Mouse (Mus musculus) embryonic facial prominence, embryonic 11.5 days (tissue): Measurements from ENCODE around the gene Fndc7. TPM values are rescaled to one million over a fixed set of nuclear protein-coding genes. Genes with fewer than 3 reads are reported as not detected.
"Not testable (repeated sequence)": the region's sequence is repeated elsewhere in the genome, so short reads cannot be mapped to it uniquely, and the experiment has no call there.

ENCODE experiments used
- ATAC-seq: fragments of 200-750 bp; cut with Nextera tagmentation; replicated peaks from 2 replicates; pipeline ENCODE4 v1.8.0; 2017; ENCODE audit warnings: low read depth; ENCODE audit not compliant: insufficient number of reproducible peaks, low FRiP score, low TSS enrichment
- DNase-seq: peaks from one replicate; pipeline ENCODE4 v3.0.0-alpha.2; 2015; ENCODE audit warnings: low spot score
- H3K27ac ChIP-seq: fragments of 300-500 bp; sonication (generic); replicated peaks from 2 replicates; pipeline ENCODE4 v1.5.1; 2014; ENCODE audit warnings: mild to moderate bottlenecking, low read depth, low read length, control low read depth
- H3K27me3 ChIP-seq: fragments of 300-500 bp; sonication (generic); 2 replicates; pipeline ENCODE4 v1.6.1; 2014; ENCODE audit warnings: mild to moderate bottlenecking, low read length, moderate library complexity, mixed read lengths; ENCODE audit not compliant: control insufficient read depth, insufficient read depth
- H3K36me3 ChIP-seq: fragments of 300-500 bp; sonication (generic); replicated peaks from 2 replicates; pipeline ENCODE4 v1.6.1; 2014; ENCODE audit warnings: low read depth, mild to moderate bottlenecking, low read length, moderate library complexity, mixed read lengths; ENCODE audit not compliant: control insufficient read depth, insufficient read depth
- H3K4me1 ChIP-seq: fragments of 300-500 bp; sonication (generic); 2 replicates; pipeline ENCODE4 v1.6.1; 2014; ENCODE audit warnings: low read length, mixed read lengths; ENCODE audit not compliant: control insufficient read depth, insufficient read depth
- H3K4me2 ChIP-seq: fragments of 300-500 bp; sonication (generic); 2 replicates; pipeline ENCODE4 v1.6.1; 2014; ENCODE audit warnings: low read depth, mild to moderate bottlenecking, control low read depth, low read length, moderate library complexity
- H3K4me3 ChIP-seq: fragments of 300-500 bp; sonication (generic); 2 replicates; pipeline ENCODE4 v1.5.1; 2014; ENCODE audit warnings: low read depth, low read length, control low read depth
- H3K9ac ChIP-seq: fragments of 300-500 bp; sonication (generic); replicated peaks from 2 replicates; pipeline ENCODE4 v1.6.1; 2014; ENCODE audit warnings: mild to moderate bottlenecking, control low read depth, low read length
- H3K9me3 ChIP-seq: fragments of 300-500 bp; sonication (generic); replicated peaks from 2 replicates; pipeline ENCODE4 v1.6.1; 2016; ENCODE audit warnings: mild to moderate bottlenecking, low read length, inconsistent platforms, mixed read lengths; ENCODE audit not compliant: control insufficient read depth
- WGBS: fragments of 180-500 bp; shearing (Covaris S2); extraction: QIAGEN DNeasy Blood & Tissue Kit; methylation state at CpG from one replicate; pipeline ENCODE4 v1.1.7; 2014; 5-methylcytosine and 5-hydroxymethylcytosine counted together
- polyA plus RNA-seq: library from polyadenylated mRNA; unstranded; fragments of >200 nt; fragmentation: Nextera tagmentation; extraction: Ambion mirVana; gene quantifications from 2 replicates; pipeline ENCODE4 v1.2.1, GENCODE M21; 2014

Fndc7 gene
- polyA plus RNA-seq, 1 experiment from 2014 or later = not detected

DNA sequence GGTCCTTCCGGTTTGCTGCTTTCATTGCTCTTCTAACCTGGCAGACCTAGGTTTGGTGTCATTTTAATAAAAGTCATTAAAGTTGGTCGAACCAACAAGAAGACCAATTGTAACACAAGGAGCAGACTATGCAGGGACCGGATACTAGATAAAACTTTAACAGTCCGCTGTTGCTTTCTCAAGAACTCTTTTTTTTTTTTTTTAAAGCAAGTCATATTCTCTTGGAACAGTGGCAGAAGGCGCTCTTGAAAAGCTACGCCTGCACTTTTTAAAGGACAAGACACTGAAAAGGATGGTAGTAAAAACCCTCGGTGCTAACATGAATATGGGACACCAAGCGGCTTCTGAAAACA, 50.2 kb downstream of the Fndc7 start:
- 11% methylated on average over 8 of the region's 8 CpGs for WGBS
- H3K27ac ChIP-seq = peak overlapping the region; percentile 65; the same call in 1 of the 2 replicates
- H3K4me2 ChIP-seq = peak overlapping the region; percentile 55

GRCm38 (mm10) chr3:108838980-108839379, 50.8 kb downstream of the Fndc7 start:
- H3K27ac ChIP-seq = no peak overlapping the region
- H3K9me3 ChIP-seq = no peaks in the 10 kb centered on the region
- H3K9ac ChIP-seq = no peak overlapping the region
- H3K4me3 ChIP-seq = no peak overlapping the region
- no peaks in the 10 kb centered on the region for H3K36me3 ChIP-seq
- H3K4me2 ChIP-seq = no peak overlapping the region
- H3K27me3 ChIP-seq = no peaks in the 10 kb centered on the region
- ATAC-seq (no peak), DNase-seq (no peak)
- H3K4me1 ChIP-seq = no peaks in the 10 kb centered on the region
- 86% methylated on average over 7 of the region's 7 CpGs for WGBS

More for the DNA sequence above, 50.2 kb downstream of the Fndc7 start:
- Histone ChIP-seq H3K4me3 (peak overlapping the region; percentile 81), H3K4me1 (no peaks in the 10 kb centered on the region), H3K9me3 (no peaks in the 10 kb centered on the region), H3K36me3 (no peaks in the 10 kb centered on the region), H3K27me3 (no peaks in the 10 kb centered on the region), H3K9ac (peak overlapping the region; percentile 80)
- ATAC-seq (no peak), DNase-seq (no peak)

DNA sequence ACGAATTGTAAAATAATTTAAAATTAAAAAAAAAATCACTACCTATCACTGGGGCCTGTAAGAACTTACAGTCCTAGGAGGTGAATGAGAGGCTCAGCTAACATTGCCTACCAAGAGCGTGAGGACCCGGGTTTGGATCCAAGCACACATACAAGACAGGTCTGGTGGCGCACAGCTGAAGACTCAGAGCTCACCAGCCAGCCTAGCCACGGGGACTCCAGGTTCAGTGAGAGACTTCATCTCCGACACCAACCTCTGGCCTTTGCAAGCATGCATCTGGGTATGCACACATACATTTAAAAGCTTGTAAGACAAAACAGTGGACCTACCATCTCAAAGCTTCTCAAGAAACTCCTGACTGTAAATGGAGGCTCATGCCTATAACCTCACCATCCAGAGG, 52.9 kb downstream of the Fndc7 start:
- 88% methylated on average over 6 of the region's 6 CpGs for WGBS
- ATAC-seq (no peak), DNase-seq (no peak)
- Histone ChIP-seq H3K36me3 (no peaks in the 10 kb centered on the region), H3K4me2 (no peak overlapping the region), H3K4me3 (no peak overlapping the region), H3K9ac (no peak overlapping the region), H3K4me1 (no peaks in the 10 kb centered on the region), H3K9me3 (no peaks in the 10 kb centered on the region), H3K27ac (no peak overlapping the region), H3K27me3 (no peaks in the 10 kb centered on the region)

- H3K9me3 ChIP-seq, H3K4me3 ChIP-seq, ATAC-seq, H3K4me1 ChIP-seq, H3K4me2 ChIP-seq, DNase-seq, H3K9ac ChIP-seq, H3K27ac ChIP-seq, H3K27me3 ChIP-seq, H3K36me3 ChIP-seq: not testable (repeated sequence)
- WGBS = 95% methylated on average over 1 of the region's 1 CpGs
Measured at GRCm38 (mm10) chr3:108833717-108834116, 56.1 kb downstream of the Fndc7 start.

DNA sequence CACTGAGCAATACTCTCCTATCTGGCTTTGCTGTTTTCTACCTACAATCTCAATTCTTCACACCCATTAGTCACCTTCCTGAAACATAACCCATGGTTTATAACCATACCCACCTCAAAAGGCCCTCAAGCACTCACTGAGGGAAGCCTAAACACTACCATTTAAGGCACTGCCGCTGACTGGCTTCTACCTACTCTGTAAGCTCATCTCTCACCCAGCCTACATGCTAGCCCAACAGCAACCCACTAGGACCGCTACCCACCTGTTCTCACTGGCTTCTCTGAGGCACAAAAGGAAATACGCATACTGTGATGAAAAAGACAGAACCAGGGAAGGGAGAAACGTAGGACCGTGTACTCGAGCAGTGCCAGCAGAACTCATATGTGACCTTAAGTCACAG, 58.1 kb downstream of the Fndc7 start:
- ATAC-seq = no peak

DNA sequence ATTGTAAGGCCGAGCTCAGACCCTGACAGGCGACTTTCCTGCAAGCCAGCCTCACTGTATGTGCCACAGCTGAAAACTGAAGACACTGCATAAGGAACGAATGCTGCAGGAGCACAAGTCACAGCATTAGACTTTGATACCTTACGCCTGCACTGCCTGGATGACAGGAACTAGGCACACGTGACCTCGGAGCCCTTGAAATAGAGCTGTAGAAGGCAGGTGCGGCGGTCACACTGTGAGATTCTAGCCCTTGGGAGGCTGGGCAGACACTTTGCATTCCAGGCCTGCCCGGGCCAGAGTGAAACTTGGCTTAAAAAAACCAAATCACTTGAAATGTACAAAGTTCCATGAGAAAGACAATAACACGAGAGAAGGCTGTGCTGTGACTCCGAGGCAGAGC, 59.3 kb downstream of the Fndc7 start:
- H3K27me3 ChIP-seq = no peaks in the 10 kb centered on the region
- H3K9ac ChIP-seq = no peak overlapping the region
- WGBS = 81% methylated on average over 11 of the region's 11 CpGs
- no peaks in the 10 kb centered on the region for H3K36me3 ChIP-seq
- DNase-seq (peak; percentile 11), ATAC-seq (no peak)
- H3K9me3 ChIP-seq = no peaks in the 10 kb centered on the region
- H3K27ac ChIP-seq = no peak overlapping the region
- H3K4me3 ChIP-seq = no peak overlapping the region
- no peak overlapping the region for H3K4me2 ChIP-seq
- no peaks in the 10 kb centered on the region for H3K4me1 ChIP-seq

More for the DNA sequence above, 58.1 kb downstream of the Fndc7 start:
- Histone ChIP-seq H3K4me2 (no peak overlapping the region), H3K9ac (no peak overlapping the region), H3K4me1 (no peaks in the 10 kb centered on the region), H3K9me3 (no peaks in the 10 kb centered on the region), H3K4me3 (no peak overlapping the region), H3K27ac (no peak overlapping the region), H3K27me3 (no peaks in the 10 kb centered on the region), H3K36me3 (no peaks in the 10 kb centered on the region)
- WGBS = 93% methylated on average over 6 of the region's 6 CpGs
- no peak for DNase-seq

- no peak for ATAC-seq
- no peaks in the 10 kb centered on the region for H3K27me3 ChIP-seq
- no peaks in the 10 kb centered on the region for H3K4me1 ChIP-seq
- H3K36me3 ChIP-seq = no peaks in the 10 kb centered on the region
- H3K4me2 ChIP-seq = no peak overlapping the region
- 82% methylated on average over 4 of the region's 4 CpGs for WGBS
- H3K27ac ChIP-seq = no peak overlapping the region
- H3K9ac ChIP-seq = no peak overlapping the region
- no peak overlapping the region for H3K4me3 ChIP-seq
- H3K9me3 ChIP-seq = no peaks in the 10 kb centered on the region
- no peak for DNase-seq
Measured at GRCm38 (mm10) chr3:108815631-108816030, 74.2 kb downstream of the Fndc7 start.

DNA sequence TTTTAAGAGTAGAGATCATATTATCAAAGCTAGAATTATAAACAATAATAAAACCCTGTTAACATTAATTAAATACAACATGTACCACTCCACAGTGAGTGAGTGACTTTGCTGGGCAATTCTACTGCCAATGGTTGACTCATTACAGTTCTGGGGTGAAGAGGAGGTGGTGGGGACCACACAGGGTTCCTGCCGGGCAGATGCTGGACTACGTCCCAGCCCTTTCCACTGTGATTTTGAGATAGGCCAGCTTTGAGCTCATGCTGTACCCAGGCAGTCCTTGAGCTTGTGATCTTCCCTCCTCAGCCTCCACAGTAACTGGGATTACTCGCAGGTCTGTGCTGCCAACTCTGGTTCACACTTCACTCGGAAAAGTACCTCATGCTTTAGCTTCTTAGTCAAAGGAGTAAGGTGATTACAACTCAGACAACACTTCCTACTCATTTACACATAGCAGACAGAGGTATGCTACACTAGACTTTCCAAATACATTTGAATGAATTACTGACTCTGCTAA, 79.0 kb downstream of the Fndc7 start:
- Histone ChIP-seq H3K27ac (no peak overlapping the region), H3K4me2 (no peak overlapping the region), H3K4me1 (no peaks in the 10 kb centered on the region), H3K4me3 (no peak overlapping the region), H3K9me3 (no peaks in the 10 kb centered on the region), H3K27me3 (no peaks in the 10 kb centered on the region), H3K36me3 (no peaks in the 10 kb centered on the region), H3K9ac (no peak overlapping the region)
- DNase-seq (no peak), ATAC-seq (no peak)
- WGBS = 92% methylated on average over 4 of the region's 4 CpGs
